Mouse (Mus musculus) embryonic facial prominence, embryonic 14.5 days (tissue): ENCODE results near the gene Skil. TPM values are rescaled to one million over a fixed set of nuclear protein-coding genes. Genes with fewer than 3 reads are reported as not detected.

Experiments used
- ATAC-seq: fragments of 200-750 bp; cut with Nextera tagmentation; 2 replicates; pipeline ENCODE4 v1.8.0; 2017; ENCODE audit warnings: low read depth, moderate number of reproducible peaks, moderate TSS enrichment
- DNase-seq: peaks from one replicate; pipeline ENCODE4 v3.0.0-alpha.2; 2015; ENCODE audit warnings: low spot score
- H3K27ac ChIP-seq: fragments of 300-500 bp; sonication (generic); replicated peaks from 2 replicates; pipeline ENCODE4 v1.5.1; 2014; ENCODE audit warnings: low read depth, mild to moderate bottlenecking, low read length, moderate library complexity
- H3K27me3 ChIP-seq: fragments of 300-500 bp; sonication (generic); replicated peaks from 2 replicates; pipeline ENCODE4 v1.6.1; 2014; ENCODE audit warnings: low read length; ENCODE audit not compliant: control insufficient read depth, insufficient read depth
- H3K36me3 ChIP-seq: fragments of 300-500 bp; sonication (generic); 2 replicates; pipeline ENCODE4 v1.6.1; 2014; ENCODE audit warnings: low read length, mixed read lengths; ENCODE audit not compliant: control insufficient read depth, insufficient read depth
- H3K4me1 ChIP-seq: fragments of 300-500 bp; sonication (generic); 2 replicates; pipeline ENCODE4 v1.6.1; 2014; ENCODE audit warnings: antibody characterized with exemption, low read length; ENCODE audit not compliant: control insufficient read depth, insufficient read depth
- H3K4me2 ChIP-seq: fragments of 300-500 bp; sonication (generic); 2 replicates; pipeline ENCODE4 v1.6.1; 2014; ENCODE audit warnings: low read depth, mild to moderate bottlenecking, low read length, moderate library complexity, mixed read lengths
- H3K4me3 ChIP-seq: fragments of 300-500 bp; sonication (generic); 2 replicates; pipeline ENCODE4 v1.5.1; 2014; ENCODE audit warnings: low read depth, mild to moderate bottlenecking, low read length
- H3K9ac ChIP-seq: fragments of 300-500 bp; sonication (generic); 2 replicates; pipeline ENCODE4 v1.6.1; 2014; ENCODE audit warnings: low read depth, mild to moderate bottlenecking, low read length, moderate library complexity, mixed read lengths
- H3K9me3 ChIP-seq: fragments of 300-500 bp; sonication (generic); 2 replicates; pipeline ENCODE4 v1.6.1; 2016; ENCODE audit warnings: low read length; ENCODE audit not compliant: control insufficient read depth
- WGBS: fragments of 180-500 bp; shearing (Covaris S2); extraction: QIAGEN DNeasy Blood & Tissue Kit; methylation state at CpG from one replicate; pipeline ENCODE4 v1.1.7; 2014; 5-methylcytosine and 5-hydroxymethylcytosine counted together
- polyA plus RNA-seq: library from polyadenylated mRNA; unstranded; fragments of >200 nt; fragmentation: Nextera tagmentation; extraction: Ambion mirVana; gene quantifications from 2 replicates; pipeline ENCODE4 v1.2.1, GENCODE M21; 2014

Gene Skil
- polyA plus RNA-seq, 1 experiment from 2014 or later = 21.1 TPM

DNA sequence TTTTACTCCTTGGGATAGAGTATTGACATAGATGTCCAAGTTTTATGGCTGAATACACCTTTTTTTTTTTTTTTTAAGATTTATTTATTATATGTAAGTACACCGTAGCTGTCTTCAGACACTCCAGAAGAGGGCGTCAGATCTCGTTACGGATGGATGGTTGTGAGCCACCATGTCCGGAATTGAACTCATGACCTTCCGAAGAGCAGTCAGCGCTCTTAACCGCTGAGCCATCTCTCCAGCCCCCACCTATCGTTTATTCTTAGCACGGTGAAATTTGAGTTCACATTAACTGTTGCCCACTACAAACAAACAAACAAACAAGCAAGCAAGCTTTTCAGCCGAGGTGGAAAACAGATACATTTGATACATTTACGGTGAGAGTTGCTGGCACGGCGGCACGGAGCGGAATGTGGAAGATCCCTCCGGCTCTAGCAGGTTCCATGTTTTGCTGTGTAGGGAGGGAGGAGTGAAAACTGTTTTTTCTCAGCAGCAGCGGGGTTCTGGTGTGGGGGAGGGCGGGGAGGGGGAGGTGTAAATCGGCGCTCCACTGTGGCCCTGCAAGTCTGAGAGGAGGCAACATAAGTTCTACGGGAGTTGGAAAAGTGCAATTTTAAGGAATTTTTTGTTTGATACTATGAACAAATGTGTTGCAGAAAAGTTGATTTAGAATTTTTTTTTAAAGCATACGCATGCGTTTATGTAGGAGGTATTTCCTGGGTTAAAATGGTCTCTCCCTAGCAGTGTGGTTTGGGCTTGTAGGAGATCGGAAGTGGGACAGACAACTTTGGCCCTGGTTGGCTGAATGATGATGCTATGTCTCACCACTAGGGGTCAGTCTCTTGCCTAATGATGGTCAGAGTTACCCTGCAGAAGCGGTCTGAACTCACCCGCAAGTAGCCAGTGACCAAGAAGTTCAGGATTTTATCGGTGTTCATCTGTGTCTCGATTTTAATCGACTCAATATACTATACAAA, 37.9 kb upstream of the Skil start:
- ATAC-seq = peak; percentile 88
- Histone ChIP-seq H3K4me3 (peak overlapping the region; percentile 45), H3K4me2 (peak overlapping the region; percentile 57), H3K27ac (peak overlapping the region; percentile 73), H3K36me3 (no peaks in the 10 kb centered on the region), H3K9ac (peak overlapping the region; percentile 57), H3K4me1 (no peaks in the 10 kb centered on the region), H3K9me3 (no peaks in the 10 kb centered on the region), H3K27me3 (no peaks in the 10 kb centered on the region)
- WGBS = 2% methylated on average over 30 of the region's 30 CpGs
- peak; percentile 95 for DNase-seq

DNA sequence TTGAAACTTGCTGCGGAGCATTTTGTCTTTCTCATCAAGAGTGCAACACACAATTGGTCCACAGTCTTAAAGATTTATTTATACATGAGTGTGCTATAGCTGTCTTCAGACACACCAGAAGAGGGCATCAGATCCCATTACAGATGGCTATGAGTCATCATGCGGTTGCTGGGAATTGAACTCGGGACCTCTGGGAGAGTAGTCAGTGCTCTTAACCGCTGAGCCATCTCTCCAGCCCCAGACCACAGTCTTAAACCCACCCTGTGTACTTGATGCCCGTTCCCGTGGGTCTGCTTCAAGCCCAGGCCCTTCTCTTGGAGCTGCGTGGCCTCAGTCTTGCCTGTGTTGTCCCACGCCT, 34.1 kb upstream of the Skil start:
- no peak overlapping the region for H3K9ac ChIP-seq
- no peak for DNase-seq
- H3K27ac ChIP-seq = no peak overlapping the region
- no peak overlapping the region for H3K4me2 ChIP-seq
- no peaks in the 10 kb centered on the region for H3K4me1 ChIP-seq
- no peaks in the 10 kb centered on the region for H3K36me3 ChIP-seq
- 77% methylated on average over 8 of the region's 8 CpGs for WGBS
- no peaks in the 10 kb centered on the region for H3K27me3 ChIP-seq
- no peaks in the 10 kb centered on the region for H3K9me3 ChIP-seq
- no peak overlapping the region for H3K4me3 ChIP-seq
- no peak for ATAC-seq

DNA sequence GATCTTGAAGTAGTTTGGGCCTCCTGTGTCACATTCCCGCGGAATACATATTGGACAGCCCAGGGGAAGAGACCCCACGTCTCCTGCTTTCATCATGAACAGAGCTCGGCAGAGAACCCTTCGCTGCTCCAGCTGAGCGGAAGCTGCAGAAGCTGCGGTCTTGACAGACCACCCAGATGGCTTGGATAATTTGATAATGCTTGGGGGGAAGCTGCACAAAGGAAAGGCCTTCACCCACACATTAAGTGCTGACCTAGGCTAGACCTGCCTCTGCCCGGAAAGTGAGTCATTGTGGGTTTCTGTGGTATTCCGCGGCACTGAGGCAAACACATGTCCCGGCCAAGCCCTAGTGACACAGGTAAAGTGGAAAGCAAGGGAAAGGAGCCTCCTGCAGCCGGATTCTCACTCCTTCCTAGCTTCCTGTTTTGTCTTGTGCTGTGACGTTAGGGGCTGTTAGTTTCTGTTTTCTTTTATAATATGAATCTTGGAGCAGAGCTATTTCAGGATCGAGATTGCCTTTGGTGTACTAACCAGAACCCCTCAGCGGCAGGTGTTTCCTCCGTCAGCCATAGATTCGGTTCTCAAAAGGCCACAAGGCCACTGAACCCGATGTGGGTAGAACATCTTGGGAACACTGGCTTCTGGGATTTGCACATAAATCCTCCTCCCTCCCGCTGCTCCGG, 33.6 kb upstream of the Skil start:
- H3K4me3 ChIP-seq = no peak overlapping the region
- no peaks in the 10 kb centered on the region for H3K27me3 ChIP-seq
- H3K4me1 ChIP-seq = no peaks in the 10 kb centered on the region
- WGBS = 43% methylated on average over 20 of the region's 20 CpGs
- H3K9ac ChIP-seq = no peak overlapping the region
- no peak overlapping the region for H3K27ac ChIP-seq
- H3K4me2 ChIP-seq = no peak overlapping the region
- ATAC-seq (no peak), DNase-seq (peak; percentile 69)
- no peaks in the 10 kb centered on the region for H3K9me3 ChIP-seq
- H3K36me3 ChIP-seq = no peaks in the 10 kb centered on the region

DNA sequence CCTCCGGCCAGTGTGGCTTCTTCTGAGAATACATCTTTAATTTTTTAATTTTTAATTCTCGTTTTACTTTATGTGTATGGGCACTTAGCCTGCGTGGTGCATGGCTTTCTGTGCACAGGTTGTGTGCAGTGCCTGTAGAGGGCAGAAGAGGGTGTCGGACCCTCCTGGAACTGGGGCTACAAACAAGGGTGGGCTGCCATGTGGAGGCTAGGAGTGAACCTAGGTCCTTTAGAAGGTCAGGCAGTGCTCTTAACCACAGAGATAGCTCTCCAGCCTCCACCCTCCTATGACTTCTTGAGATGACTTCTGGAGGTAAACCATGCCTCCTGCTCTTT, 33.1 kb upstream of the Skil start:
- ATAC-seq = no peak
- Histone ChIP-seq H3K4me2 (no peak overlapping the region), H3K4me1 (no peaks in the 10 kb centered on the region), H3K4me3 (no peak overlapping the region), H3K27me3 (no peaks in the 10 kb centered on the region), H3K27ac (no peak overlapping the region), H3K9me3 (no peaks in the 10 kb centered on the region), H3K36me3 (no peaks in the 10 kb centered on the region), H3K9ac (no peak overlapping the region)
- WGBS = 79% methylated on average over 4 of the region's 4 CpGs
- DNase-seq = no peak

DNA sequence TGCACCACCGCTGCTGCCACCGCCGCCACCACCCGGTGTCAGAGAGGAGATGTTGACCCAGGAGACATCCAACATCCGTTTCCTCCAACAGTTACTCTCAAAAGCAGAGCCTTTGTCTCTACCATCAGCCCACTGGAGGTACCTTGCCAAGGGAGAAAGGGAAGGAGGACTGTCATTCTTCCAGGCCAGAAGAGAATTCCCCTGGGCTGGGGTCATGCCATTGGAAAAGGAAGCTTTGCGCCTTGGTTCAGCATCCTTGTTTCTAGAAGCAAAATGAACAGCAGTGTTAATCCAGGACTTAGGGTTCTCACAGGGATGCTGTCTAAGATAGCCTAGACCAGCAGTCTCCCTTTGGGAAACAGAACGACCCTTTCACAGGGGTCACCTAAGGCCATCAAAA, 32.5 kb upstream of the Skil start:
- Histone ChIP-seq H3K4me1 (no peaks in the 10 kb centered on the region), H3K9ac (no peak overlapping the region), H3K27me3 (no peaks in the 10 kb centered on the region), H3K27ac (no peak overlapping the region), H3K36me3 (no peaks in the 10 kb centered on the region), H3K9me3 (no peaks in the 10 kb centered on the region), H3K4me2 (no peak overlapping the region), H3K4me3 (no peak overlapping the region)
- 88% methylated on average over 7 of the region's 7 CpGs for WGBS
- ATAC-seq (no peak), DNase-seq (no peak)

DNA sequence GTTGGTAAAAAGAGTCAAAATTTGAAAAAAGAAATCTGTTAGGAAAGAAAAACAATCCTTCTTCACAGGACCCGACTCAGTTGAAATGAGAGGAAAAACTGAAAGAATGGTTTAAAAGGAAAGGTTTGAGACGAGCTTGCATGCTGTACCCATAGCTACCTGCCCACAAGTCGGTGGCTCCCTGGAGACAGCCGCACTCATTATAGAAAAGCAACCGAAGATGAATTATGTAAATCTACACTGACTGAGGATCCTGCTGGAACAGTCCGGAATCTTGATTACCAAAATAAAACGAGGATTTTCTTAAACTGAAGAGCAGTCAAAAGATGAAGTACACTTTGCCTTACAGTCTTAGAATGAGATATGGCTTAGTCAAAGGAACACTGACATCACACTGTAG, 26.4 kb upstream of the Skil start:
- Histone ChIP-seq H3K9ac (no peak overlapping the region), H3K4me3 (no peak overlapping the region), H3K4me2 (no peak overlapping the region), H3K36me3 (no peaks in the 10 kb centered on the region), H3K4me1 (no peaks in the 10 kb centered on the region), H3K27me3 (no peaks in the 10 kb centered on the region), H3K27ac (no peak overlapping the region), H3K9me3 (no peaks in the 10 kb centered on the region)
- DNase-seq (no peak), ATAC-seq (no peak)
- WGBS = 77% methylated on average over 7 of the region's 7 CpGs

DNA sequence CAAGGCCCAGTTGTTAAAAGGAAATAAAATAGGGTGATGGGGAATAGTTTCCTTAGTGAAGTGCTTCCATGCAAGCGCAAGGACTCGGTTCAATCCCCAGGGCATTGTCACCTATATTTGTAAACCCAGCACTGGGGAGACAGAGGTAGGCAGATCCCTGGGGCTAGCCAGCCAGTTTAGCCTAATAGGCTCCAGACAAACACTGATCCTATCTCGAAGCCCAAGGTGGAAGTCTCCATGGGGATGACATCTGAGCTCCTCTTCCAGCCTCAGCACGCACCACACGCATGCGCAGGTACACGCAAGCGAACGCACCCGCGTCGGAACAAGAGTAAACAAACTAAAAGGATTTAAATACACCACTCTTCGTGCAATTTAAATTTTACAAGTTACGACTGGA, 23.1 kb upstream of the Skil start:
- ATAC-seq (peak; percentile 79; the same call in 1 of the 2 replicates), DNase-seq (peak; percentile 39)
- H3K4me3 ChIP-seq = no peak overlapping the region
- peak overlapping the region; percentile 24; the same call in 1 of the 2 replicates for H3K4me2 ChIP-seq
- H3K4me1 ChIP-seq = no peaks in the 10 kb centered on the region
- no peaks in the 10 kb centered on the region for H3K36me3 ChIP-seq
- no peak overlapping the region for H3K9ac ChIP-seq
- no peak overlapping the region for H3K27ac ChIP-seq
- no peaks in the 10 kb centered on the region for H3K27me3 ChIP-seq
- WGBS = 70% methylated on average over 14 of the region's 14 CpGs
- no peaks in the 10 kb centered on the region for H3K9me3 ChIP-seq

DNA sequence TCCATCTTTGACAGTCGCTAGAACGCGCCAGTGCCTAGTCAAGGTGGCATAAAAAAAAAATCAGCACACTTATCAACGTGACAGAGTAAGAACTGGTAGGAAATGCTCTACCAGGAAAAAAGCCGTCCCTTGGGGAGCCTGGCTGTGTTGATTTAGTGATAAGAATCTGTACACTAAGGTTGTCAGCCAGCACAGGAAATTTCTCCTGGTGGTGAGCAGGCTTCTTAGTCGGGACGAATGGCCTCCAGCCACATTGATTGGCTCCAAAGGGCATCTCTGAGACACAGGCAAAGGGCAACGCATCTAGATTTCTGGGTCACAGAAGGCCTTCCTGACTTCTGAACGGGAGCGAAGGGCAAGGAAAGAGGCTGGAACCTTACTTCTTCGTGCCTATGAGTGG, 19.1 kb upstream of the Skil start:
- no peak for DNase-seq
- WGBS = 48% methylated on average over 11 of the region's 11 CpGs

More for the DNA sequence above, 19.1 kb upstream of the Skil start:
- ATAC-seq = no peak
- Histone ChIP-seq H3K27ac (no peak overlapping the region), H3K27me3 (no peaks in the 10 kb centered on the region), H3K4me2 (no peak overlapping the region), H3K9me3 (no peaks in the 10 kb centered on the region), H3K4me3 (no peak overlapping the region), H3K36me3 (no peaks in the 10 kb centered on the region), H3K4me1 (no peaks in the 10 kb centered on the region), H3K9ac (no peak overlapping the region)
